Mouse (Mus musculus): Measurements from ENCODE around the gene Mast1. TPM values are rescaled to one million over a fixed set of nuclear protein-coding genes. Genes with fewer than 3 reads are reported as not detected.

Gene Mast1
- 3.2 and 8.4 TPM in 2 replicates for polyA plus RNA-seq (2016; fragmentation: Nextera tagmentation; extraction: Ambion mirVana)

GRCm38 (mm10) chr8:84936962-84937546, at the start of gene Mast1:
Gene Mast1, minus strand, starts transcription at chr8:84937359.
- under 1% methylated on average over 50 of the region's 50 CpGs for WGBS
- no peaks in the 10 kb centered on the region for H3K36me3 ChIP-seq

DNA sequence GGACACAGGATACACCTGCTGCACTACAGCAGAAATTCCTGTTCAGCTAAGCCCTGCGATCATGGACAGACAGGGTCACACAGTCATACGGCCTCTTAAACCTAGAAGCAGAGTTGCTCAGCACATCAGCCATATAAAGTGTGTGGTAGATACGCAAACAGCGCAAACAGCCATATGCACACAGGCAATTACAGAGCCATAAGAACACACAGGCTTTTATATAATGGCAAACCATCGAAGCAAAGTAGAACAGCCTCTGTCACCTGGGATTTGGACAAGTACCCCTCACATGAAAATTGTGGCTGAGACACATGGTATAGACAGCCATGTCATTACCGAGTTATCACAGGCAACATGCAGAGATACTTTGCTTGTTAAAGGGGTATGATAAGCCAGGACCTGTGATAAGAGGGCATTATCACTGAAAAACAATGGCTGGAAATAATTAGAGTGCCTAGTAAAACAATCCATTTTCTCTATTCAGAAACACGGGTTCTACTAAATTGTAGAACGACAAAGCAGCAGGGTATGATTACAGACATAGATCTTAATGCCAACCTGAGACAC, 49.3 kb upstream of the Mast1 start:
- DNase-seq (ENCODE audit: low spot score) = no peak
- peaks cover 76% of the 10 kb centered on the region for H3K27me3 ChIP-seq (ENCODE audit: low read depth, poor library complexity, severe bottlenecking)
- 45% methylated on average over 8 of the region's 8 CpGs for WGBS
- no peaks in the 10 kb centered on the region for H3K36me3 ChIP-seq
- peak overlapping the region; percentile 83 for H3K27ac ChIP-seq (replicated peaks)
- peak overlapping the region; percentile 68 for H3K4me3 ChIP-seq
- H3K9me3 ChIP-seq (replicated peaks) = no peaks in the 10 kb centered on the region
- peaks cover 47% of the 10 kb centered on the region for H3K4me1 ChIP-seq

More at GRCm38 (mm10) chr8:84936962-84937546, at the start of gene Mast1:
- Histone ChIP-seq H3K27me3 (ENCODE audit: low read depth, poor library complexity, severe bottlenecking) (peaks cover 92% of the 10 kb centered on the region), H3K4me1 (peaks cover 36% of the 10 kb centered on the region), H3K27ac (replicated peaks) (peak within 1 kb of the TSS; percentile 81), H3K9me3 (replicated peaks) (no peaks in the 10 kb centered on the region), H3K4me3 (peak within 1 kb of the TSS; percentile 73)
- peak; percentile 83 for DNase-seq (ENCODE audit: low spot score)

DNA sequence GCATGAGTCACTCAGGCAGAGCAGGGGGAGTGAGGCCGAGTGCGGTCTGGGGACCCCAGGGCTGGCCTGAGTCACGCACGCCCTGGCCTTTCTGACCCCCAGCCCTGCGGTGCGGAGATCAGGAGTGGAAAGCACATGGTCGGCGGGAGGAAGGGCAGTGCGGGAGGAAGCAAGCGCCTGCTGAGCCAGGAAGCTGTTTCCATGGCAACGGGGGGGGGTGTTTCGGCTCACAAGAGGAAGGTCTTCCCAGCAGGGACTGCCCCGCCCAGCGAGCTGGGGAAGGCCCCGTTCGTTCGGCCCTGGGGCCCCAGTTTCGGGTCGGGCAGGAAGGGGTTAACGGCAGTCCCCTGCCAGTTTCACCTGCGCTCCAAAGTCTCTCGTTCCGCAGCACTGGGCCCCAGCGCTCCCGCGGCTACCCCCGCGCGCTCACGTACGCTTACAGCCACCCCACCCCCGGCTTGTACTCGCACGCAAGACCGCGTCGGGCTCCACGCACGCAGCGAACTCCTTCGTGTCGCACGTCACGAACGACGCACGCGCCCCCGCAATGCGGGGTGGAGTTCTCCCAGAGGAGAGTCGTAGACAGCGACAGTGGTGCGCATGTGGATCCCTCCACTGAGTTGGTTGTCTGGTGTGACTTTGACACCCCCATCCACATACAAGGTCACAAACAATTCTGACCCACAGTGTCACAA, 48.7 kb upstream of the Mast1 start:
- DNase-seq (ENCODE audit: low spot score) = peak; percentile 84
- H3K9me3 ChIP-seq (replicated peaks) = no peaks in the 10 kb centered on the region
- peaks cover 45% of the 10 kb centered on the region for H3K4me1 ChIP-seq
- peak overlapping the region; percentile 83 for H3K27ac ChIP-seq (replicated peaks)
- H3K36me3 ChIP-seq = no peaks in the 10 kb centered on the region
- under 1% methylated on average over 53 of the region's 53 CpGs for WGBS
- H3K27me3 ChIP-seq (ENCODE audit: low read depth, poor library complexity, severe bottlenecking) = peaks cover 78% of the 10 kb centered on the region
- peak overlapping the region; percentile 68 for H3K4me3 ChIP-seq

DNA sequence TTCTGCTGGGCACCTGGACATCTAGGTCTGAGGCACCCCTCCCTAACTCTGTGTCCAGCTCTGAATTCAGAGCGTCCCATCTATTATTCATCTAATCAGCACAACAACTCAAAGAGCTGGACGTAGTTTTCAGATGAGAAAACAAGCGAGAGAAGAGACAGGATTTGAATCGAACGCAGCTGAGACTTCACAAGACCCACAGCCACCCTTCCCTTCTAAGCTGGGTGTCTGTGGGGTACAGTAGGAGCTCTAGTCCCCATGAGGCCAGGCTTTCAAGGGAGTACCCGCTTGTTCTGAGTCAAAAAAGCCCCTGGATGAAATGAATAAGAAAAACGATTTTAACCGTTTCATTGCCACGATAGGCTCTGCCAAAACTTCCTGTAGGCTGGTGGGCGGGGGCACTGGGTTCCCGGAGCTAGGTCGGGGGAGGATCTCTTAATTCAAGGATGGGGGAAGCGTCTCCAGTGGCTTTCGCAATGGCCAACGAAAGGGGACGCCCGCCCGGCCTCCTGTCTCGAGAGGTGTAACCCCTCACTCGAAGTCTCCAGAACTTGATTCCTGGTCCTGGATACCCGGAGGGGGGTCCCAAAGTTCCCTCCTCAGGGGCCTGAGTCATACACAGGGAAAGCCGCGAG, 48.0 kb upstream of the Mast1 start:
- Histone ChIP-seq H3K4me3 (peak overlapping the region; percentile 68), H3K27ac (replicated peaks) (peak overlapping the region; percentile 83), H3K9me3 (replicated peaks) (no peaks in the 10 kb centered on the region), H3K36me3 (no peaks in the 10 kb centered on the region), H3K27me3 (ENCODE audit: low read depth, poor library complexity, severe bottlenecking) (peaks cover 84% of the 10 kb centered on the region), H3K4me1 (peaks cover 45% of the 10 kb centered on the region)
- WGBS = 1% methylated on average over 23 of the region's 23 CpGs
- DNase-seq (ENCODE audit: low spot score) = no peak

- no peak for DNase-seq (ENCODE audit: low spot score)
- WGBS = 11% methylated on average over 16 of the region's 16 CpGs
Measured at GRCm38 (mm10) chr8:84984294-84985048, 47.3 kb upstream of the Mast1 start.

DNA sequence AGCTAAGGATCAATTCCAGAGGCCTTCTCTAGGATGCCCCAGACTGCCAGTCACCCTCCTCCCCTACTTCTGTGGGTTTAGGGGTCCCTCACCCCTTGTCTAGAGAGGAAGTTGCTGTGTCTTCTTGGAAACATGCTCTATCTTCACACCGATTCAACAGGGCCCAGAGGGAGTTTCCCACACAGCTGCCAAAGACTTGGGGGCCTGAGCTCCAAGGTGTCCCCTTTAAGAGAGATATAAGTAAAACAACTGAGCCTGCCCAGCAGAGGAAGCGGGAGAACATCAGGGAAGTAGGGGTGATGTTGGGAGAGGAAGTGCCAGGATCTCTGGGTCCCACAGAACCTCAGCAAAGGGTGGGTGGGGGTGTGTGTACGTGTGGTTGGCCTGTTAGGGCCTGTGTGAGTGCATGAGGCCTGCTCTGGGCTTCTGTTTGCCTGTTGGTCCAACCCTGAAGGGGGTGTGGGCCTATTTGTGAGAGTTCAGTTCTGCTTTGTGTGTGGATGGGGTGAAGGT, 45.4 kb upstream of the Mast1 start:
- 77% methylated on average over 3 of the region's 3 CpGs for WGBS
- DNase-seq (ENCODE audit: low spot score) = no peak
- H3K4me3 ChIP-seq = no peak overlapping the region
- no peaks in the 10 kb centered on the region for H3K9me3 ChIP-seq (replicated peaks)
- peaks cover 92% of the 10 kb centered on the region for H3K27me3 ChIP-seq (ENCODE audit: low read depth, poor library complexity, severe bottlenecking)
- no peak overlapping the region for H3K27ac ChIP-seq (replicated peaks)
- H3K36me3 ChIP-seq = no peaks in the 10 kb centered on the region
- peaks cover 58% of the 10 kb centered on the region for H3K4me1 ChIP-seq

More at GRCm38 (mm10) chr8:84984294-84985048, 47.3 kb upstream of the Mast1 start:
- peak overlapping the region; percentile 83 for H3K27ac ChIP-seq (replicated peaks)
- peaks cover 45% of the 10 kb centered on the region for H3K4me1 ChIP-seq
- H3K4me3 ChIP-seq = peak overlapping the region; percentile 68
- H3K9me3 ChIP-seq (replicated peaks) = no peaks in the 10 kb centered on the region
- no peaks in the 10 kb centered on the region for H3K36me3 ChIP-seq
- H3K27me3 ChIP-seq (ENCODE audit: low read depth, poor library complexity, severe bottlenecking) = peaks cover 91% of the 10 kb centered on the region

- DNase-seq (ENCODE audit: low spot score) = no peak
- peaks cover 65% of the 10 kb centered on the region for H3K4me1 ChIP-seq
- H3K27ac ChIP-seq (replicated peaks) = no peak overlapping the region
- no peaks in the 10 kb centered on the region for H3K9me3 ChIP-seq (replicated peaks)
- H3K4me3 ChIP-seq = no peak overlapping the region
- 80% methylated on average over 15 of the region's 15 CpGs for WGBS
- peaks cover 92% of the 10 kb centered on the region for H3K27me3 ChIP-seq (ENCODE audit: low read depth, poor library complexity, severe bottlenecking)
- no peaks in the 10 kb centered on the region for H3K36me3 ChIP-seq
Measured at GRCm38 (mm10) chr8:84981644-84982498, 44.7 kb upstream of the Mast1 start.

GRCm38 (mm10) chr8:84980622-84981358, 43.6 kb upstream of the Mast1 start:
- DNase-seq (ENCODE audit: low spot score) = no peak
- peaks cover 85% of the 10 kb centered on the region for H3K27me3 ChIP-seq (ENCODE audit: low read depth, poor library complexity, severe bottlenecking)
- no peaks in the 10 kb centered on the region for H3K9me3 ChIP-seq (replicated peaks)
- no peak overlapping the region for H3K27ac ChIP-seq (replicated peaks)
- no peaks in the 10 kb centered on the region for H3K36me3 ChIP-seq
- WGBS = 40% methylated on average over 11 of the region's 11 CpGs
- H3K4me1 ChIP-seq = peaks cover 69% of the 10 kb centered on the region
- H3K4me3 ChIP-seq = 0 out of 2 replicates have a peak overlapping the region, but pooled peaks have one; percentile 2

- peak overlapping the region; percentile 55 for H3K27ac ChIP-seq (replicated peaks)
- peak; percentile 87 for DNase-seq (ENCODE audit: low spot score)
- H3K36me3 ChIP-seq = peaks cover 6% of the 10 kb centered on the region
- no peaks in the 10 kb centered on the region for H3K9me3 ChIP-seq (replicated peaks)
- H3K4me1 ChIP-seq = peaks cover 68% of the 10 kb centered on the region
- peaks cover 78% of the 10 kb centered on the region for H3K27me3 ChIP-seq (ENCODE audit: low read depth, poor library complexity, severe bottlenecking)
- WGBS = 3% methylated on average over 42 of the region's 42 CpGs
- peak overlapping the region; percentile 50 for H3K4me3 ChIP-seq
Measured at GRCm38 (mm10) chr8:84979599-84980421, 42.7 kb upstream of the Mast1 start.

DNA sequence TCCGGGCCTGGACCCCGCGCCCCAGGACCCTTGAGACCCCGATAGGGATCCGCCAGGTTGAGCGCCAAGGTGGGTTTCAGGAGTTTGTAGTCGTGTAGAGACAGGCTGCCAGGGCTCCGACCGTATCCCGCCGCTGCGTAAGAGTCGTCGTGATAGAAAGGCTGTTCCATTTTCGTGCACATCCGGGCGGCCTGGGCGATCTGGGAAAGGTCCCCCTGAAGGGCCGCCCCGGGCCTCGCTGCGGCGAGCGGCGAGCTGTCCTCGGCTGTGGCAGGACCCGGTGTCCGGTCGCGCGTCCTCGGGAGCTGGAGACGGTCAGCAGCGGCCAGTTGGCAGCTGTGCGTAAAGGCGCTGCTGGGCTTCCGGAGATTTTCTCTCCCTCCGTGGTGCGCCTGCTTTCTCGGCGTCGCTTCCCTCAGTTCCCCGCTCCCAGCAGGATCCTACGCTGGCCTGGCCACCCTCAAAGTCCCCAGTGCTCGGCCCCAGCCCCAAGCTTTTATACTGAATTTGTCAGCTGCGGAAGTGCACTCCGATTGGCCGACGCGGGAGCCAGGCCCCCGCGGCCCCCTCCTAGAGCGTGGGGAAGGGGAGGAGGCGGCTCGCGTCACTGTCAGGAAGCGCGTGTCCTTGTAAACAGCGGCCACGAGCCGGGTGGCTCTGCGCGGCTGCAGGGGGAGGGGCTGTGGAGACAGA, 41.2 kb upstream of the Mast1 start, which contains the start of gene Junb:
Junb (minus strand) TSS at position 471 of the 693 bp plus-strand sequence.
- peaks cover 20% of the 10 kb centered on the region for H3K36me3 ChIP-seq
- H3K9me3 ChIP-seq (replicated peaks) = no peaks in the 10 kb centered on the region
- WGBS = under 1% methylated on average over 63 of the region's 63 CpGs
- H3K27ac ChIP-seq (replicated peaks) = peak within 1 kb of the TSS; percentile 76
- H3K27me3 ChIP-seq (ENCODE audit: low read depth, poor library complexity, severe bottlenecking) = peaks cover 64% of the 10 kb centered on the region
- H3K4me1 ChIP-seq = peaks cover 62% of the 10 kb centered on the region
- H3K4me3 ChIP-seq = peak within 1 kb of the TSS; percentile 64
- peak; percentile 84 for DNase-seq (ENCODE audit: low spot score)

Data from midbrain, embryonic 10.5 days (tissue).